ENCODE assay signal across 10 mouse cellular contexts in genomic region chr5:134678827-134679546, GRCm38 (mm10). TPM values are rescaled to one million over a fixed set of nuclear protein-coding genes. Genes with fewer than 3 reads are reported as not detected.
DNase-seq lines count a peak whose midpoint lies in the region; ATAC-seq and TF ChIP-seq lines count a peak whose summit lies in the region.
"Had no signal": no experiment of that assay in that cellular context is flagged by ENCODE, and none has a peak within 500 bp of the region (broad histone marks: within the 10 kb centered on the region; RNA-seq: fewer than 3 reads in every experiment).

No protein-coding gene starts in this region.

- no peaks in the 10 kb centered on the region for H3K36me3 ChIP-seq in heart, embryonic 11.5 days (ENCODE audit: control insufficient read depth, insufficient read depth, low read length)
- H3K36me3 ChIP-seq in liver, adult 2 months (ENCODE audit: control insufficient read depth, insufficient read depth, low read length): no peaks in the 10 kb centered on the region

- no peak overlapping the region for H3K27ac ChIP-seq in heart, embryonic 11.5 days (ENCODE audit: low read depth, low read length)
- H3K27ac ChIP-seq in liver, adult 2 months (replicated peaks; ENCODE audit: insufficient read depth, low read depth, low read length): peak overlapping the region; percentile 51
- H3K27ac ChIP-seq: embryonic facial prominence, embryonic 12.5 days had no signal

- TF ChIP-seq CTCF in liver, adult 2 months (IDR thresholded peaks at IDR 0.05; ENCODE audit: low read depth, low read length): no peak

- H3K4me2 ChIP-seq in heart, embryonic 11.5 days: no peak overlapping the region
- H3K4me2 ChIP-seq: embryonic facial prominence, embryonic 12.5 days had no signal

- peak overlapping the region; percentile 11; the same call in 1 of the 2 replicates for H3K9ac ChIP-seq in heart, embryonic 11.5 days (ENCODE audit: low read depth, low read length)
- H3K9ac ChIP-seq in liver, adult 2 months (ENCODE audit: low read depth, low read length): no peak overlapping the region

- ATAC-seq in heart, embryonic 11.5 days (replicated peaks; ENCODE audit: insufficient number of reproducible peaks, low FRiP score, low TSS enrichment): no peak

- WGBS in heart, embryonic 11.5 days (ENCODE audit: insufficient replicate concordance): 34% methylated on average over 8 of the region's 8 CpGs
- 75% methylated on average over 8 of the region's 8 CpGs for WGBS in liver, adult 2 months

- intact Hi-C loops in gastrocnemius, postnatal 36 days (cut with DNase I): no loop called here

- H3K9me3 ChIP-seq in heart, embryonic 11.5 days (replicated peaks; ENCODE audit: control insufficient read depth, low read length): no peaks in the 10 kb centered on the region
- H3K9me3 ChIP-seq: embryonic facial prominence, embryonic 12.5 days had no signal

- H3K79me2 ChIP-seq in liver, adult 2 months (ENCODE audit: control insufficient read depth, insufficient read depth, low read length): no peaks in the 10 kb centered on the region

- peak; percentile 28 for DNase-seq in gastrocnemius, adult 18-20 months (ENCODE audit: low spot score)
- no peak for DNase-seq in gastrocnemius, postnatal 36 days
- peak; percentile 72 for DNase-seq in 3134 (ENCODE audit: extremely low read depth, insufficient read length, low spot score)
- DNase-seq in liver, adult 2 months (ENCODE audit: extremely low read depth, low read depth, low spot score): no peak
- no peak for DNase-seq in frontal cortex, postnatal 25 days (ENCODE audit: low spot score in 2 of 2)
- DNase-seq in yolk sac, embryonic 10.5 days (ENCODE audit: low spot score): no peak
- DNase-seq in layer of hippocampus, postnatal 14 days (ENCODE audit: low spot score in 2 of 2): no peak
- DNase-seq: adrenal gland, postnatal 25 days had no signal

- peaks cover 45% of the 10 kb centered on the region for H3K4me1 ChIP-seq in heart, embryonic 11.5 days (ENCODE audit: control insufficient read depth, insufficient read depth, low read length)
- peaks cover 8% of the 10 kb centered on the region for H3K4me1 ChIP-seq in liver, adult 2 months (ENCODE audit: control insufficient read depth, insufficient read depth, low read length)

- no peak overlapping the region for H3K4me3 ChIP-seq in heart, embryonic 11.5 days (ENCODE audit: low read depth, low read length)
- no peak overlapping the region for H3K4me3 ChIP-seq in liver, adult 2 months (ENCODE audit: insufficient read depth, low read depth, low read length)
- H3K4me3 ChIP-seq: embryonic facial prominence, embryonic 12.5 days had no signal

- no peak for TF ChIP-seq POLR2A in liver, adult 2 months (IDR thresholded peaks at IDR 0.05; ENCODE audit: extremely low read depth, insufficient read depth, low read length)

- H3K27me3 ChIP-seq in heart, embryonic 11.5 days (ENCODE audit: control insufficient read depth, insufficient read depth, low read length): no peaks in the 10 kb centered on the region
- H3K27me3 ChIP-seq in liver, adult 2 months (ENCODE audit: control insufficient read depth, insufficient read depth, low read length): no peaks in the 10 kb centered on the region
- H3K27me3 ChIP-seq: embryonic facial prominence, embryonic 12.5 days had no signal

RNA-seq across cellular contexts. Expression of gene Limk1, which starts 9.4 kb away (rescaled TPM):
- 1 to 10 TPM; 1.4 to 1.8 TPM for total RNA-seq in gastrocnemius, adult 18-20 months (2021)
- total RNA-seq in gastrocnemius, postnatal 36 days (2021): 1 to 10 TPM; 2.0 to 2.2 TPM
- polyA plus RNA-seq in heart, embryonic 11.5 days (2014; fragmentation: Nextera tagmentation; extraction: Ambion mirVana): 2.6 and 3.3 TPM in 2 replicates
- 0.83 and 1.1 TPM in 2 replicates for total RNA-seq in liver, adult 2 months (2014; rRNA removed)
- 2.1 and 2.7 TPM in 2 replicates for polyA plus RNA-seq in liver, adult 2 months (2012; rRNA removed)
- 10 to 100 TPM; 50.9 to 54.6 TPM for total RNA-seq in layer of hippocampus, postnatal 14 days (2021)

RNA-seq across cellular contexts. Expression of gene Eif4h, which starts 39.7 kb away (rescaled TPM):
- 10 to 100 TPM; 84.8 to 94.1 TPM for total RNA-seq in gastrocnemius, adult 18-20 months (2021)
- total RNA-seq in gastrocnemius, postnatal 36 days (2021): 10 to 100 TPM; 90.2 to 93.5 TPM
- 344 and 355 TPM in 2 replicates for polyA plus RNA-seq in heart, embryonic 11.5 days (2014; fragmentation: Nextera tagmentation; extraction: Ambion mirVana)
- total RNA-seq in liver, adult 2 months (2014; rRNA removed): 139 and 146 TPM in 2 replicates
- polyA plus RNA-seq in liver, adult 2 months (2012; rRNA removed): 127 and 134 TPM in 2 replicates
- total RNA-seq in layer of hippocampus, postnatal 14 days (2021): 100 to 1,000 TPM; 286 to 291 TPM

Comparison
In these comparisons a context has a peak if more than half of its experiments do, and no peak if none do; other contexts are left out.
1. DNase-seq: peak in gastrocnemius, adult 18-20 months (single experiment) and 3134 (single experiment); none in gastrocnemius, postnatal 36 days (0 of 2), liver, adult 2 months (single experiment), frontal cortex, postnatal 25 days (0 of 2), yolk sac, embryonic 10.5 days (single experiment) and layer of hippocampus, postnatal 14 days (0 of 2).
2. RNA of gene Limk1, which starts 9.4 kb away (total RNA-seq): 50.9 to 54.6 TPM in layer of hippocampus, postnatal 14 days; 2.0 to 2.2 TPM in gastrocnemius, postnatal 36 days, 1.4 to 1.8 TPM in gastrocnemius, adult 18-20 months and 0.83 to 1.1 TPM in liver, adult 2 months; every median in the first group is over 10 times any median in the second.